Mouse (Mus musculus) left cerebral cortex, adult 9 months (tissue): ENCODE results near the gene Slc8a2.
A peak's percentile ranks its signal among the peaks of the same experiment; 100 is the strongest.

Experiments used
- DNase-seq, 2 experiments: peaks; one replicate each; pipeline ENCODE4 v3.0.0; 2022; ENCODE audit warnings: low spot score in 2 of 2

Slc8a2 gene

GRCm38 (mm10) chr7:16129421-16129845 is at the start of gene Slc8a2:
Gene Slc8a2 (plus strand): TSS chr7:16129826.
- peak; percentile 81 to 92 for DNase-seq

DNA sequence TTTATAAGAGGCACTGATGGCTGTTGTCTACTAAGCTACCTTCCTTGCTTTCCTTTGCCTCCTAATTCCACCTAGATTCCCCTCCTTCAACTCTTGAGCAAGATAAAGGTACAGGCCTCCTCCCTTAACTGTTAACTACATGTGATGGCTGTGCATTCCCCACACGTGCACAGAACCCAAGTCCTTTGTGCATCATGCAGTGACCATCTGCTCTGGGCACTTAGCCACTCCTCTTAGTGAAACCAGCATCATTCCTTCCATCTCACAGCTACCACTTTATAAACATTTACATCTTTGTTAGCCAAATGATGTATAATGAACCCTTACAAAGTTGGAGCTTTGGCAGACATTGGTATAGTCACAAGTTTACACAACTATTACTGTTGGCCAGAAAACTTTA is 49.7 kb upstream of the Slc8a2 start:
- DNase-seq = no peak

- DNase-seq = no peak
Observed at GRCm38 (mm10) chr7:16080581-16080980, 49.0 kb upstream of the Slc8a2 start.

DNA sequence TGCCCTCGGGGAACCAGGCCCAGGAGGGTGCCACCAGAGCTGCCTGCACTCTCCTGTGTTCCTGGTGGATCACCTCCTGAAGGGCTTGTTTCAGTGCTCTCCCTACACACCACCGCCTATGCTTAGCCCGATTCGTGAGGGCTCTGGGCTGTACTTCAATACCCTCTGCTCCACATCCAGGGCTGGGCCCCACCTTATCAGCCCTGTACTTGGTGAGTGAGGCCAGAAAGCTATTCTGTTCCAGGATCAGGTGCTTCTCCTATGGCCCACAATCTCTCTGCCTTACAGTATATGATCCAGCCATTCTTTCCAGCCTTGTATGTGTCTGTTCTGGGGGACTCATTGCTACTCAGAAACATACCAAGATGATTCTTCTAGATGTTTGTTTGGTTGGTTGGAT is 46.3 kb upstream of the Slc8a2 start:
- DNase-seq = no peak

GRCm38 (mm10) chr7:16087587-16087986 is 42.0 kb upstream of the Slc8a2 start:
- DNase-seq = no peak

DNA sequence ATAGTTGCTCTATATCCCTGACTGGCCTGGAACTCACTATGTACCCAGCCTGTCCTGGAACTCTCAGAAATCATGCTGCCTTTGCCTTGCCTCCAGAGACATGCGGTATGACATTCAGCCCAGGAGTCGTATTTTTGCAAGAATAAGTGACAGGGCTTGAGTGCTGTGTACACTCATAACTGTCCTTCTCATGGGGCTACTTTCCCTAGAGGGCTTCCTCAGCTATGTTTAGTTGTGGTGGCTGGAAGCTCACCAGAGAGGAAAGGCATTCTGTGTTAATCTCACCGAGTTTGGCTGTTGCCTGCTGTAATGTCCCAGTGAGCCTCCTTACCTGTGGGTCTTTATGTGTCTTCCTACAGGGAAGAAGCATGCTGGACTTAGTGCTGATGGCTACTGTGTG is 35.0 kb upstream of the Slc8a2 start:
- DNase-seq = no peak

DNA sequence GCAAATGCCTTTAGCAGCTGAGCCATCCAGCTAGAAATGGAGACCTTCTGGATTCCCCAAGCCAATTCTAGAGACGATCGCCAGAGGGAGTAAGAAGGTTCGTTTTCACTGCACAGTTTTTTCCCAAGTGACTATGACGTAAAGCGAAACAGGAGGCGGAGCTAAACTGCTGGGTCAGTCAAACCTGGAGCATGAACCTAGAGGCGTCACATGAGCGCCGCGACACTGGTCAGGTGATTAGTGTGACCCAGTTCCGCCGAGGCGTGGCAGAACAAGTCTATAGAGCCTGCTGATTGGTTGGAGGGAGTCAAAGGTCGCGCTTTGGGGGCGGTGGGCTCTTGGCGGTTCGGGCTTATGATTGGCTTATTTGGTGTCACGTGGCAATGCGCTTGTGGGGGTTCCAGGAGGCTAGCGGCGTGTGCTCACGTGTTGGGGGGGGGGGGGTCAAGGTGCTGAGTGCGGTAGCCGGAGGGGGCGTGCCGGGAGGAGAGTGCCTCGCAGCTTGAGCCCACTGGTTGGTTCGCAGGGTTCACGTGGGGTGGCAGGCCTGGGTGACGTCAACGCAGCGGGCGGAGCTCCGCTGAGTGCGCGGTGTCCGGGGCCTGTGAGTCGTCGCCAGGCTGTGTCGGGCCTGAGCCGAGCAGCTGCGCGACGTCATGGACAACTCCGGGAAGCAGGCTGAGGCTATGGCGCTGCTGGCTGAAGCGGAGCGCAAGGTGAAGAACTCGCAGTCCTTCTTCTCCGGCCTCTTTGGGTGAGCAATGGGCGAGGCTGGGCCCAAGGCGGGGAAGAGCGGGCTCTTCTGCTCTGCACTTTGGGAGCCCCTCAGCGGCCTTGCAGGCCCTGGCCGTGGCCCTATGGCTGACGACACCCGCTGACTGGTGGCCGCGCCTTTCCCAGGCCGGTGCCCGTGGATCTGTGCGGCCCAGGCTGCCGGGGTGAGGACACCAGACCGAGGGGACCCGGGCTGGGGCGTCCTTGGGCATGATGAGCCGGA is 31.3 kb upstream of the Slc8a2 start, which contains the start of gene Napa:
Napa (plus strand) TSS at position 438 of the 997 bp plus-strand sequence.
- DNase-seq = peak; percentile 100

- no peak for DNase-seq
Observed at GRCm38 (mm10) chr7:16099901-16100300, 29.7 kb upstream of the Slc8a2 start.

DNA sequence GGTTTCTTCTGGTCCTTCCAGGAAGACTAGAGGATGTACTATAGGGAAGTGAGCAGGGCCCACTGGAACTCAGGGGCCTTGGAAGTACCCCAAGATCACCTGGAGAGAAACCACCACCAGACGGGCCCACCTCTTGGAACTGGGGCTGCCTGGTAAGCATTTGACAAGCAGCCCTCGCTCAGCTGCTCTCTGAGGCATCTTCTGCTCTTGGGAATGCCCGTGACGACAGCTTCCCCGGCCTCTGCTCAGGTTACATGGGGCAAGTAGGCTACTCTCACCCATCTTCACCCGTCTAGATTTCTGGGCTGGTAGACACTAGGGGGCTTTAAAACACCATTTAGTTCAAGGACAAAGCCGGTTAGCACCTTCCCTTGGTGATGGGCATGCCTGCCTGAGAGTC is 28.5 kb upstream of the Slc8a2 start:
- DNase-seq = no peak

- no peak for DNase-seq
Observed at GRCm38 (mm10) chr7:16101726-16102475, 27.7 kb upstream of the Slc8a2 start.

DNA sequence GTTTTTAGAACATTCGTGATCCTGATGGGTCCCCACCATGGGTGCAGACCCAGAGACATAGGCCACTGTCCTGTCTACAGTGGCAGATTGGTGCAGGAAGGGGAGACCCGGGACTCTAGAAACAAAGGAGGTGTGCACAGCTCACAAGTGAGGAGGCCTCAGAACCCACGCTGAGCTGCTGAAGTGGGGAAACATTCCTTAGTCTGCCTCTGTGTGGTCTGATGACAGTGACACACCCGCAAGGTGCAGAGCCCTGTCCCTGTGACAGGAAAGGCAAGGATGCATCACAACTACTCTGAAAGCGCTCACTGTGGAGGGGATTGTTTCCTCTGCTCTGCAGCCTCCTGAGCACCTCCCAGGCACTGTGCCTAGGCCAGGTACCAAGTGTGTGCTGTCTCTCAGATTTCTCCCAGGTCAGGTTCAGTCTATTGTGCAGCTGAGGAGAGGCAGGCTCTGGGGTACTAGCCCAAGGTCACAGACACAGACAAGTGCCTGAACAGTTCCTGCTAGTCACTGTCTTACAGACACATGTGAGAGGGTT is 26.9 kb upstream of the Slc8a2 start:
- DNase-seq = no peak

- peak; percentile 84 to 88 for DNase-seq
Observed at GRCm38 (mm10) chr7:16103760-16104159, 25.9 kb upstream of the Slc8a2 start.

DNA sequence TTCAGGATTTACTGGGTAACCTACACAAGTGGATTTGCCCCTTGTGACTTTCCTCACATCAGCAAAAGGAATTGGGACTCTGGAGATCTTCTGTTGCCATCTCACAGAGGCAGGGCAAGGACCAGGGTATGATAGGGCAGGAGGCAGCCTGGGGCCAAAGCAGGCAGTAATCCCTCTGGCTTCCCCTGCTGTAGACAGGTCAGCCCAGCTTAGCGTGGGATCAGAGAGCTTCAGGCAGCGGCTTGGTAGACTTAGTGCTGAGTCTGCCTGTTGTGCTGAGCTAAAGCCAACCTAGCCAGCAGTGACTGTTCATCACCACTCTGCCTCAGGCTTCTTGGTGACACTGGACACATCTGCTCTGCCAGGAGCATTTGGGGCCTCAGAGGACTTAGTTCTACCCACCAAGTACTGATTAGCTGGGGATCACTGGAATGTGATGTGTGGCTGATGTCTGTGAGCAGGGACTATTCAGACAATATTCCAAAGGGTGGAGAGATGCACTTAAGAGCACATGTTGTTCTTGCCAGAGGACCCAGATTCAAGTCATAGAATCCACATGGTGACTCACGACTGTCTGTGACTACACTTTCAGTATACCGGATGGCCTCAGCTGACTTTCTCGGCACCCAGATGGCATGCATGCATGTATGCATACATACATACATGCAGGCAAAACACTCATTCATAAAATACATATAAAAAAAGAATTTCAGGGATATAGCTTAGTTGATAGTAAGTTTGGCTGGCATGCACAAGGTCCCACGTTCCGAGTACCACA is 24.8 kb upstream of the Slc8a2 start:
- DNase-seq = no peak

DNA sequence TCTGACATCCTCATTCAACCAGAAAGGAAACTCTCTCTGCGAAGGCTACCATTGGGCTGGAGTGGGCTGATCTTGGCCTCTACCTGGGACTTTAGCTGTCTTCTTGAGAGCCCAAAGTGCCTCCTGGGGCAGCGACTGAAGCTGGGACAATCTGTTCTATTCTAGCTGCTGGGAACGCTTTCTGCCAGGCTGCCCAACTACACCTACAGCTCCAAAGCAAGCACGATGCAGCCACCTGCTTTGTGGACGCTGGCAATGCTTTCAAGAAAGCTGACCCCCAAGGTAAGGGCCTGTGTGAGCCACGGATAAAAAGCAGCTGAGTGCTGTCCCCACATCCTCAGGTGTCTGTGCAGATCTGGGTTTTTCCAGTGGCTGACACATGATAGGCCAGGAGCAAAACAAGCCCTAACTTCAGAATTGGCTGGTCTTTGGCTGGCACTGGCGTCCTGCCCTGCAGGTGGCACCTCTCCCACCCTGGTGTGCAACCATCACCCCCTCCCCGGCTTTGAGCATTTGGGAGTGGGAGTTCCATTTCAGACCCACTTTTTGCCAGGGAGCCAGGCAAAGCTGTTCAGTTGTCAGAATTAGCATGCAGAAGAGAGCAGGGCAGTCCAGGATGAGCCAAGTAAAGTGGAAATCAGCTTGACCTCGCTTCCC is 20.6 kb upstream of the Slc8a2 start:
- no peak for DNase-seq

GRCm38 (mm10) chr7:16110158-16110557 is 19.5 kb upstream of the Slc8a2 start:
- DNase-seq = no peak

- DNase-seq = no peak
Observed at GRCm38 (mm10) chr7:16111284-16112090, 18.1 kb upstream of the Slc8a2 start.

- DNase-seq = no peak
Observed at GRCm38 (mm10) chr7:16116418-16116817, 13.2 kb upstream of the Slc8a2 start.

DNA sequence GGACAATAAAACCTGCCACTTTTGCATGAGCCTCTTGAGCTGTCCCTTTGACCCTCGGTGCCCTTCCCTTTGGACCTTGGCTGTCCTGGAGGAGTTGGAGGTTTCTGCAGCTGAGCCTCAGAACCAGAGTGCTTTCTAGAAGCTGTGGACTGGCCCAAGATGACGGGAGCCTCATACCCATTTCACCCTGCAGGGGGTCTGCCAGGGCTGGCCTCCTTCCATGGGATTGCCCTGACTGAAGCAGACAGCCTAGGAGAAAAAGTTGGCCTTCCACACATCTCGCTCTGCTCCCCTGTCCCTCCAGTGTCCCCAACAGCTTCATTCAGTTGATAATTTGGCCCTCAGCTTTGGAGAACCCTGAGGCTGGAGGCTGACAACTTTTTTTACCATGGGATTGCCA is 12.5 kb upstream of the Slc8a2 start:
- DNase-seq = no peak

DNA sequence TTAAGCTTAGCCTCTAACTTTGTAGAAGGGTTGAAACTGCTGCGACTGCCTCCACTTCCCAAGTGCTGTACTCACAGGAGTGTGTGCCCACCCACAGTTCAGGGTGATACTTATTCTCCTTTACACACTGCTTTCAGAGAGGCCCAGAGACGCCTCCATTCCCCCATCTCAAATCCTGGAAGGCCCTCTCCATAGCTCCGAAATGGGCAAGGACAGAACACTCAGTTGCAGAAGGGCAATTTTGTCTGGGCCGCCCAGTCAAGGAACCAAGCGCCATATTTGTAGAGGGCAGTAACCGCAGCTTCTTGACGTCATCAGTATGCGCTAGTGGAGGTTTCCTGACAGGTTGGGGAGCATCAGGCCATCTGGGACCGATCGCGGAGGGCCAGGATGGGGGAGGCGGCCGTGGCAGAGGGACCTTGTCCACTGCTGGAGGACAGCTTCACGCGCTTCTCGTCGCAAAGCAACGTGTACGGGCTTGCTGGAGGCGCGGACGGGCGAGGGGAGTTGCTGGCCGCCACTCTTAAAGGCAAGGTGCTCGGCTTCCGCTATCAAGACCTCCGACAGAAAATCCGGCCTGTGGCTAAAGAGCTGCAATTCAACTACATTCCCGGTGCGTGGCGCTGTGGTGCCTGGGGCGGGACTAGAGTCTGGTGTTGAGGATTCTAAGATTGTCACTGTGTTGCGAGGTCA is 9.9 kb upstream of the Slc8a2 start, which contains the start of gene Kptn:
Kptn (plus strand) TSS at position 327 of the 693 bp plus-strand sequence.
- DNase-seq = peak; percentile 83 to 93

DNA sequence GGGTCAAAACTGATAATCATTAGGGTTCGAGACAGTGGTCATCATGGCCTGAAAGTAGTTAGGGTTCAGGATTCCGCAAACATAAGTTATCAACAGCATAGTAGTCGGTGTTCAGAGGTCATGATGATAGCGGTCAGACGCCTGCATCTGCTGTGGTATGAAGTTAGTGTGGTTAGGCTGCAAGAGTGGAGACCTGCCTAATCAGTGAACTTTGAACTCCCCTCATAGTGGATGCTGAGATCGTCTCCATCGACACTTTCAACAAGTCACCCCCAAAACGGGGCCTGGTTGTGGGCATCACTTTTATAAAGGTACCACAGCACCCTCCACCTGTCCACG is 9.4 kb upstream of the Slc8a2 start:
- no peak for DNase-seq
